Mouse (Mus musculus) embryonic facial prominence, embryonic 12.5 days (tissue): Measurements from ENCODE around the gene Ankrd33b. TPM values are rescaled to one million over a fixed set of nuclear protein-coding genes. Genes with fewer than 3 reads are reported as not detected.
A peak's percentile ranks its signal among the peaks of the same experiment; 100 is the strongest.

Experiments used
- ATAC-seq: fragments of 200-750 bp; cut with Nextera tagmentation; 2 replicates; pipeline ENCODE4 v1.8.0; 2017; ENCODE audit not compliant: insufficient number of reproducible peaks, insufficient read depth, low FRiP score, low TSS enrichment
- H3K27ac ChIP-seq: fragments of 300-500 bp; sonication (generic); 2 replicates; pipeline ENCODE4 v1.5.1; 2016; ENCODE audit warnings: mild to moderate bottlenecking
- H3K27me3 ChIP-seq: fragments of 300-500 bp; sonication (generic); 2 replicates; pipeline ENCODE4 v1.6.1; 2016; ENCODE audit warnings: mild to moderate bottlenecking, moderate library complexity
- H3K36me3 ChIP-seq: fragments of 300-500 bp; sonication (generic); 2 replicates; pipeline ENCODE4 v1.6.1; 2016; ENCODE audit warnings: mild to moderate bottlenecking
- H3K4me1 ChIP-seq: fragments of 300-500 bp; sonication (generic); 2 replicates; pipeline ENCODE4 v1.6.1; 2016
- H3K4me2 ChIP-seq: fragments of 300-500 bp; sonication (generic); replicated peaks from 2 replicates; pipeline ENCODE4 v1.6.1; 2016; ENCODE audit warnings: mild to moderate bottlenecking, moderate library complexity
- H3K4me3 ChIP-seq: fragments of 300-500 bp; sonication (generic); 2 replicates; pipeline ENCODE4 v1.5.1; 2016; ENCODE audit warnings: mild to moderate bottlenecking
- H3K9ac ChIP-seq: fragments of 300-500 bp; sonication (generic); 2 replicates; pipeline ENCODE4 v1.6.1; 2016; ENCODE audit warnings: mild to moderate bottlenecking, moderate library complexity
- H3K9me3 ChIP-seq: fragments of 300-500 bp; sonication (generic); 2 replicates; pipeline ENCODE4 v1.6.1; 2016; ENCODE audit warnings: mild to moderate bottlenecking, moderate library complexity
- WGBS: fragments of 180-500 bp; shearing (Covaris S2); methylation state at CpG from one replicate; pipeline ENCODE4 v1.1.7; 2016; 5-methylcytosine and 5-hydroxymethylcytosine counted together
- polyA plus RNA-seq: library from polyadenylated mRNA; unstranded; fragments of >200 nt; fragmentation: Nextera tagmentation; extraction: Ambion mirVana; gene quantifications from 2 replicates; pipeline ENCODE4 v1.2.1, GENCODE M21; 2016

Ankrd33b gene
- polyA plus RNA-seq, 1 experiment from 2014 or later: 0.55 TPM

GRCm38 (mm10) chr15:31254939-31255535 lies 112.5 kb downstream of the Ankrd33b start:
- Histone ChIP-seq H3K4me3 (no peak overlapping the region), H3K27me3 (no peaks in the 10 kb centered on the region), H3K4me2 (no peak overlapping the region), H3K27ac (no peak overlapping the region), H3K36me3 (no peaks in the 10 kb centered on the region), H3K9me3 (no peaks in the 10 kb centered on the region), H3K4me1 (peaks cover 6% of the 10 kb centered on the region; the same call in 1 of the 2 replicates), H3K9ac (no peak overlapping the region)
- ATAC-seq: no peak
- 85% methylated on average over 9 of the region's 9 CpGs for WGBS

- no peak overlapping the region for H3K4me3 ChIP-seq
- no peak overlapping the region for H3K4me2 ChIP-seq
- no peaks in the 10 kb centered on the region for H3K36me3 ChIP-seq
- WGBS: 85% methylated on average over 4 of the region's 4 CpGs
- H3K27me3 ChIP-seq: no peaks in the 10 kb centered on the region
- ATAC-seq: no peak
- peaks cover 10% of the 10 kb centered on the region for H3K4me1 ChIP-seq
- no peak overlapping the region for H3K27ac ChIP-seq
- H3K9me3 ChIP-seq: no peaks in the 10 kb centered on the region
- no peak overlapping the region for H3K9ac ChIP-seq
These were observed 113.6 kb downstream of the Ankrd33b start for GRCm38 (mm10) chr15:31253963-31254362.

GRCm38 (mm10) chr15:31253380-31253779 lies 114.1 kb downstream of the Ankrd33b start:
- 64% methylated on average over 8 of the region's 8 CpGs for WGBS
- H3K4me2 ChIP-seq: no peak overlapping the region
- no peak overlapping the region for H3K4me3 ChIP-seq
- ATAC-seq: no peak
- no peaks in the 10 kb centered on the region for H3K27me3 ChIP-seq
- H3K4me1 ChIP-seq: peaks cover 16% of the 10 kb centered on the region
- H3K9ac ChIP-seq: no peak overlapping the region
- H3K36me3 ChIP-seq: no peaks in the 10 kb centered on the region
- H3K9me3 ChIP-seq: no peaks in the 10 kb centered on the region
- no peak overlapping the region for H3K27ac ChIP-seq

- H3K27me3 ChIP-seq: no peaks in the 10 kb centered on the region
These were observed 114.8 kb downstream of the Ankrd33b start for GRCm38 (mm10) chr15:31252590-31253311.

GRCm38 (mm10) chr15:31251189-31251588 lies 116.3 kb downstream of the Ankrd33b start:
- Histone ChIP-seq H3K27me3 (no peaks in the 10 kb centered on the region), H3K4me3 (no peak overlapping the region), H3K36me3 (no peaks in the 10 kb centered on the region), H3K27ac (no peak overlapping the region), H3K4me2 (no peak overlapping the region), H3K4me1 (peaks cover 26% of the 10 kb centered on the region), H3K9me3 (no peaks in the 10 kb centered on the region), H3K9ac (no peak overlapping the region)
- no peak for ATAC-seq
- WGBS: 83% methylated on average over 6 of the region's 6 CpGs

More at GRCm38 (mm10) chr15:31252590-31253311, 114.8 kb downstream of the Ankrd33b start:
- Histone ChIP-seq H3K9me3 (no peaks in the 10 kb centered on the region), H3K36me3 (no peaks in the 10 kb centered on the region), H3K4me1 (peaks cover 23% of the 10 kb centered on the region), H3K27ac (no peak overlapping the region), H3K4me3 (no peak overlapping the region), H3K9ac (no peak overlapping the region), H3K4me2 (no peak overlapping the region)
- 75% methylated on average over 16 of the region's 16 CpGs for WGBS
- ATAC-seq: no peak

- WGBS: 52% methylated on average over 3 of the region's 3 CpGs
- Histone ChIP-seq H3K9ac (no peak overlapping the region), H3K4me2 (no peak overlapping the region), H3K4me1 (peaks cover 26% of the 10 kb centered on the region), H3K27me3 (no peaks in the 10 kb centered on the region), H3K36me3 (no peaks in the 10 kb centered on the region), H3K4me3 (no peak overlapping the region), H3K27ac (no peak overlapping the region), H3K9me3 (no peaks in the 10 kb centered on the region)
- no peak for ATAC-seq
These were observed 116.8 kb downstream of the Ankrd33b start for GRCm38 (mm10) chr15:31250676-31251075.

- Histone ChIP-seq H3K36me3 (no peaks in the 10 kb centered on the region), H3K4me1 (peaks cover 26% of the 10 kb centered on the region), H3K4me3 (no peak overlapping the region), H3K27ac (no peak overlapping the region), H3K9ac (no peak overlapping the region), H3K27me3 (no peaks in the 10 kb centered on the region), H3K9me3 (no peaks in the 10 kb centered on the region), H3K4me2 (no peak overlapping the region)
- WGBS: 76% methylated on average over 2 of the region's 2 CpGs
- no peak for ATAC-seq
These were observed 117.5 kb downstream of the Ankrd33b start for GRCm38 (mm10) chr15:31250027-31250426.

- Histone ChIP-seq H3K27me3 (no peaks in the 10 kb centered on the region), H3K4me2 (no peak overlapping the region), H3K9ac (no peak overlapping the region), H3K9me3 (no peaks in the 10 kb centered on the region), H3K27ac (peak overlapping the region; percentile 61; the same call in 1 of the 2 replicates), H3K36me3 (no peaks in the 10 kb centered on the region), H3K4me3 (no peak overlapping the region), H3K4me1 (peaks cover 26% of the 10 kb centered on the region)
- no peak for ATAC-seq
- WGBS: 26% methylated on average over 7 of the region's 7 CpGs
These were observed 118.6 kb downstream of the Ankrd33b start for GRCm38 (mm10) chr15:31248882-31249281.

- H3K27me3 ChIP-seq: no peaks in the 10 kb centered on the region
- WGBS: 64% methylated on average over 9 of the region's 9 CpGs
These were observed 120.5 kb downstream of the Ankrd33b start for GRCm38 (mm10) chr15:31247035-31247434.

GRCm38 (mm10) chr15:31245934-31246333 lies 121.6 kb downstream of the Ankrd33b start:
- no peak for ATAC-seq
- peaks cover 6% of the 10 kb centered on the region; the same call in 1 of the 2 replicates for H3K9me3 ChIP-seq
- H3K4me1 ChIP-seq: peaks cover 26% of the 10 kb centered on the region
- H3K27ac ChIP-seq: no peak overlapping the region
- H3K4me3 ChIP-seq: no peak overlapping the region
- H3K4me2 ChIP-seq: no peak overlapping the region
- H3K27me3 ChIP-seq: no peaks in the 10 kb centered on the region
- H3K9ac ChIP-seq: no peak overlapping the region
- 65% methylated on average over 9 of the region's 9 CpGs for WGBS
- H3K36me3 ChIP-seq: peaks cover 12% of the 10 kb centered on the region

More at GRCm38 (mm10) chr15:31247035-31247434, 120.5 kb downstream of the Ankrd33b start:
- Histone ChIP-seq H3K4me2 (no peak overlapping the region), H3K9me3 (peaks cover 2% of the 10 kb centered on the region; the same call in 1 of the 2 replicates), H3K4me3 (no peak overlapping the region), H3K27ac (no peak overlapping the region), H3K9ac (no peak overlapping the region), H3K36me3 (peaks cover 4% of the 10 kb centered on the region; the same call in 1 of the 2 replicates), H3K4me1 (peaks cover 26% of the 10 kb centered on the region)
- ATAC-seq: no peak

GRCm38 (mm10) chr15:31244696-31245445 lies 122.7 kb downstream of the Ankrd33b start:
- no peak for ATAC-seq
- H3K36me3 ChIP-seq: peaks cover 18% of the 10 kb centered on the region

More at GRCm38 (mm10) chr15:31244696-31245445, 122.7 kb downstream of the Ankrd33b start:
- Histone ChIP-seq H3K4me2 (no peak overlapping the region), H3K27ac (no peak overlapping the region), H3K9me3 (peaks cover 6% of the 10 kb centered on the region; the same call in 1 of the 2 replicates), H3K9ac (no peak overlapping the region), H3K4me1 (peaks cover 26% of the 10 kb centered on the region), H3K27me3 (no peaks in the 10 kb centered on the region), H3K4me3 (no peak overlapping the region)
- WGBS: 93% methylated on average over 17 of the region's 17 CpGs
